Mouse (Mus musculus) heart, adult 9 months (tissue): ENCODE data around the gene Lnpk.

Source experiments
- DNase-seq, 2 experiments: peaks; one replicate each; pipeline ENCODE4 v3.0.0; 2022; ENCODE audit warnings: low spot score in 2 of 2

Gene Lnpk

DNA sequence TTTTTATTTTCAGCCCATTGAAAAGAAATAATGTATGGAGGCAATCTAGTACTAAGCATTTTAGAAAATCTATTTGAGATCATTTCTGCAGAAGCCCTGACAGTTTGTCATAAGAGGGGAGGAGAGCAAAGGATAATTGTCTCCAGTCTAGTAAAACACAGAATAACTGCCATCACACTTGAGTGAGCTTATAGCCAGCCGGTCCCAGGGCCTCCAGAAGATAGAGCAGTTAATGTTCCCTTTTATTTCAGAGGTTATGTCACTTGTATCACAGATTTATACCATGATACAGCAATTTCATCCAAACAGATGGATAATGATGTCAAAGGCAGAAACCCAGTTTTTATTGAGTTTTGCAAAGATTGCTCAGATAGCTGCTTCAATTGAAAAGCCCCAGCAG is 89.0 kb downstream of the Lnpk start:
- no peak for DNase-seq

DNA sequence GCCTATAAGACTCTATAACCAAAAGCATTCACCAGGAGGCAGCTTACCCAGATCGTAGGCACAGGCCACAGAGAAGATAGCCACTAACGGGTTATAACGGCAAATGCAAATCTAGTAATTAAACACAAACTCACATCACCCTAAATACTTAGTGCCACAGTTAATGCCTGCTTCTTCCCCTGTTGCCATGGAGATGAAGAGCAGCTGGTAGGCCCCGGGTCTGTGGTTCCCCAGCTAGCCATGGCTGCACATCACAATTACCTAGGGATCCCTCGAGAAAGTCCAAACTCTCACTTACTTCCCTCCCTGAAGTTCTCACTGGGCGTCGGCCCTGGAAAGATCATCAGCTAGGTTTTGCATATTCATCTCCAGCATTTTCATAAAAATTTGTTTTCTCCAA is 90.8 kb downstream of the Lnpk start:
- no peak for DNase-seq

DNA sequence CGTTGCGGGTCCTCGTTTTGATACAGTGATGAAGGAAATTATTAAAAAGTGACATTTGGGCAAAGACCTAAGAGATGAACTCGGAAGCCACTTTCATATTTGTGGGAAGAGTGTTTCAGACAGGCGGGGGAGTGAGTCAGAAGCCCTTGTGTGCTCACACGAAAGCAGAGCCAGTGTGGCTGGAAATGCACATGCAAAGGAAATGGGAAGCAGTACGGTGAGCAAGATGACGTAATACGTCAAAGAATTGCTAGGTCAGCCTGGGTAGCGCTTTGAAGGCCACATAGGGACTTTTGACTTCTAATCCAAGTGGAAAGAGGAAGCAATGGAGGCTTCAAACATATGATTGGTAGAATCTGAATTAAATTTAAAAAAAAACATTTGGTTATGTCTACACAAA is 96.6 kb downstream of the Lnpk start:
- DNase-seq: no peak

DNA sequence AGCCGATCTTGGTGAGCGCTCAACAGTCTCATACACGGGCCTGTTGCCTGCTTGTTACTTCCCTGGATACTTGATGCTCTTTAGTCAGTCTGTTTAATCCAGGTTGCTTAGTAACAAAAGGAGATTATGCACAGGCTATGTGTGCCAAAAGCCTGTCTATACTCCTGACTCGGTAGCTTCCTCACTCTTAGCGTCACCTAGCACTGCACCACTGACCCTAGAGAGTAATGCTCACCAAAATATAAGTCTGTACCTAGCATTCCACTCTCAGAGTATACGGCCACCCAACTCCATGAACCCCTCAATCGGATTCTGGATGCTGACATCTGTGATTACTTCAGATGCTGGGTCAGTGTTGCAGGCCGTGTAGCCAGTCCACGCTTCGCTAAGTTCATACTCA is 97.1 kb downstream of the Lnpk start:
- no peak for DNase-seq
